Mouse (Mus musculus) forebrain, postnatal 0 days (tissue): Measurements from ENCODE around the gene Adamts4. TPM values are rescaled to one million over a fixed set of nuclear protein-coding genes. Genes with fewer than 3 reads are reported as not detected.

Experiments
- ATAC-seq: fragments of 200-750 bp; cut with Nextera tagmentation; 2 replicates; pipeline ENCODE4 v1.8.0; 2017; ENCODE audit warnings: mild to moderate bottlenecking, moderate library complexity
- DNase-seq: peaks from one replicate; pipeline ENCODE4 v3.0.0-alpha.2; 2015
- H3K27ac ChIP-seq: fragments of 300-500 bp; sonication (generic); 2 replicates; pipeline ENCODE4 v1.5.1; 2014; ENCODE audit warnings: low read depth, mild to moderate bottlenecking, antibody characterized with exemption, low read length, moderate library complexity, mixed read lengths
- H3K27me3 ChIP-seq: fragments of 300-500 bp; sonication (generic); 2 replicates; pipeline ENCODE4 v1.6.1; 2014; ENCODE audit warnings: mild to moderate bottlenecking, low read length, mixed read lengths; ENCODE audit not compliant: insufficient read depth
- H3K36me3 ChIP-seq: fragments of 300-500 bp; sonication (generic); 2 replicates; pipeline ENCODE4 v1.6.1; 2014; ENCODE audit warnings: mild to moderate bottlenecking, moderate library complexity; ENCODE audit not compliant: insufficient read depth
- H3K4me1 ChIP-seq: fragments of 300-500 bp; sonication (generic); 2 replicates; pipeline ENCODE4 v1.6.1; 2014; ENCODE audit warnings: antibody characterized with exemption; ENCODE audit not compliant: insufficient read depth
- H3K4me2 ChIP-seq: fragments of 300-500 bp; sonication (generic); 2 replicates; pipeline ENCODE4 v1.6.1; 2014; ENCODE audit warnings: low read depth, mild to moderate bottlenecking, moderate library complexity
- H3K4me3 ChIP-seq: fragments of 300-500 bp; sonication (generic); 2 replicates; pipeline ENCODE4 v1.5.1; 2014; ENCODE audit warnings: low read depth, low read length, mixed read lengths
- H3K9ac ChIP-seq: fragments of 300-500 bp; sonication (generic); 2 replicates; pipeline ENCODE4 v1.6.1; 2014; ENCODE audit warnings: mild to moderate bottlenecking
- H3K9me3 ChIP-seq: fragments of 300-500 bp; sonication (generic); 2 replicates; pipeline ENCODE4 v1.6.1; 2016; ENCODE audit warnings: low read length
- CTCF ChIP-seq: sonication (generic); IDR thresholded peaks from 2 replicates; pipeline ENCODE4 v1.5.1; 2016; ENCODE audit warnings: antibody characterized with exemption, control low read depth, low read depth
- WGBS: fragments of 180-500 bp; shearing (Covaris S2); extraction: QIAGEN DNeasy Blood & Tissue Kit; methylation state at CpG from one replicate; pipeline ENCODE4 v1.1.7; 2014; 5-methylcytosine and 5-hydroxymethylcytosine counted together
- polyA plus RNA-seq: library from polyadenylated mRNA; unstranded; fragments of >200 nt; fragmentation: Nextera tagmentation; extraction: Ambion mirVana; gene quantifications from 2 replicates; pipeline ENCODE4 v1.2.1, GENCODE M21; 2015
- total RNA-seq: library from RNA; depleted of rRNA; stranded (reverse); fragments of >200 nt; gene quantifications from 2 replicates; pipeline ENCODE4 v1.2.3, GENCODE M21; 2014; rRNA removed

Adamts4 gene
- total RNA-seq (4.5 and 5.9 TPM in 2 replicates), polyA plus RNA-seq (2.6 and 5.6 TPM in 2 replicates)

- ATAC-seq (peak; percentile 30; the same call in 1 of the 2 replicates), DNase-seq (peak; percentile 72)
- 10% methylated on average over 5 of the region's 5 CpGs for WGBS
- H3K9me3 ChIP-seq: no peaks in the 10 kb centered on the region
- H3K9ac ChIP-seq: peak within 1 kb of the TSS; percentile 43; the same call in 1 of the 2 replicates
- peak within 1 kb of the TSS; percentile 47; the same call in 1 of the 2 replicates for H3K27ac ChIP-seq
- no peaks in the 10 kb centered on the region for H3K27me3 ChIP-seq
- peaks cover 15% of the 10 kb centered on the region; the same call in 1 of the 2 replicates for H3K4me1 ChIP-seq
- H3K36me3 ChIP-seq: no peaks in the 10 kb centered on the region
- H3K4me2 ChIP-seq: peak within 1 kb of the TSS; percentile 53
- peak within 1 kb of the TSS; percentile 25 for H3K4me3 ChIP-seq
- no peak for TF ChIP-seq CTCF
Measured at GRCm38 (mm10) chr1:171249913-171250600, at the start of gene Adamts4. Gene Adamts4, plus strand, starts transcription at chr1:171250421.

GRCm38 (mm10) chr1:171200769-171201168 is 49.5 kb upstream of the Adamts4 start:
- Histone ChIP-seq H3K4me1 (0 out of 2 replicates have a peak, but pooled peaks cover under 1% of the 10 kb centered on the region), H3K27ac (no peak overlapping the region), H3K4me2 (no peak overlapping the region), H3K9me3 (no peaks in the 10 kb centered on the region), H3K9ac (no peak overlapping the region), H3K27me3 (peaks cover 9% of the 10 kb centered on the region; the same call in 1 of the 2 replicates), H3K36me3 (no peaks in the 10 kb centered on the region), H3K4me3 (no peak overlapping the region)
- no peak for TF ChIP-seq CTCF
- ATAC-seq (no peak), DNase-seq (no peak)
- WGBS: 96% methylated on average over 1 of the region's 1 CpGs

- no peaks in the 10 kb centered on the region for H3K27me3 ChIP-seq
- H3K36me3 ChIP-seq: no peaks in the 10 kb centered on the region
- no peak overlapping the region for H3K4me2 ChIP-seq
- H3K9me3 ChIP-seq: no peaks in the 10 kb centered on the region
- DNase-seq (no peak), ATAC-seq (no peak)
- H3K9ac ChIP-seq: no peak overlapping the region
- 53% methylated on average over 11 of the region's 11 CpGs for WGBS
- no peak for TF ChIP-seq CTCF
- no peak overlapping the region for H3K4me3 ChIP-seq
- H3K4me1 ChIP-seq: no peaks in the 10 kb centered on the region
- no peak overlapping the region for H3K27ac ChIP-seq
Measured at GRCm38 (mm10) chr1:171203471-171204248, 46.6 kb upstream of the Adamts4 start.

- Histone ChIP-seq H3K9me3 (no peaks in the 10 kb centered on the region), H3K4me3 (no peak overlapping the region), H3K27ac (no peak overlapping the region), H3K27me3 (no peaks in the 10 kb centered on the region), H3K4me1 (no peaks in the 10 kb centered on the region), H3K9ac (no peak overlapping the region), H3K36me3 (no peaks in the 10 kb centered on the region), H3K4me2 (no peak overlapping the region)
- DNase-seq (no peak), ATAC-seq (no peak)
- no peak for TF ChIP-seq CTCF
- 66% methylated on average over 7 of the region's 7 CpGs for WGBS
Measured at GRCm38 (mm10) chr1:171204249-171204644, 46.0 kb upstream of the Adamts4 start.

- no peaks in the 10 kb centered on the region for H3K4me1 ChIP-seq
- H3K9ac ChIP-seq: no peak overlapping the region
- H3K27me3 ChIP-seq: no peaks in the 10 kb centered on the region
- TF ChIP-seq CTCF: no peak
- H3K27ac ChIP-seq: no peak overlapping the region
- WGBS: 52% methylated on average over 6 of the region's 6 CpGs
- no peaks in the 10 kb centered on the region for H3K9me3 ChIP-seq
- DNase-seq: no peak
- no peak overlapping the region for H3K4me2 ChIP-seq
- H3K36me3 ChIP-seq: no peaks in the 10 kb centered on the region
- H3K4me3 ChIP-seq: no peak overlapping the region
- no peak for ATAC-seq
Measured at GRCm38 (mm10) chr1:171205704-171206493, 44.3 kb upstream of the Adamts4 start.

GRCm38 (mm10) chr1:171209409-171209808 is 40.8 kb upstream of the Adamts4 start:
- 6% methylated on average over 4 of the region's 4 CpGs for WGBS
- Histone ChIP-seq H3K4me2 (no peak overlapping the region), H3K9me3 (no peaks in the 10 kb centered on the region), H3K27ac (no peak overlapping the region), H3K36me3 (no peaks in the 10 kb centered on the region), H3K4me1 (no peaks in the 10 kb centered on the region), H3K9ac (no peak overlapping the region), H3K27me3 (no peaks in the 10 kb centered on the region), H3K4me3 (no peak overlapping the region)
- no peak for DNase-seq
- no peak for TF ChIP-seq CTCF
- ATAC-seq: no peak
